In the genomic region with DNA sequence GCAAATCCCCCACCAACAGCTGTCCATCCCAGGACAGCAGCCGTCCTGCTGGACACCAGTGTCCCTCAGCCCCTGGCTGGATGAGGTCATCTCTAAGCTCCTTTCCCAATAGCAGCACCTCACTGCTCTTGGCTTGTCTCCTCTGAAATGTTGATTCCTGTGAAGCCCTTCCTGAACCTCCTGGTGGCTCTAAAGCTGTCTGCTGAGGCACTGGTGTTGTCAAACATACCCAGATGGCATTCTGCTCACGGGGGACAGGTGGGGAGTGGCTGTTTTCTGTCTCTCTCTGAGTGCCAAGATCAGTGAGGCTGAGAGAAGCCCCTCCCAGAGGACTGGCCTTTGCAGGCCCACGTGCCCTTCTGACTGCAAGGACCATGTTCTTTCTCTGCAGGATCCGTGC, we compare ENCODE assay signal across 11 mouse cellular contexts. TPM values are rescaled to one million over a fixed set of nuclear protein-coding genes. Genes with fewer than 3 reads are reported as not detected.
A peak's percentile ranks its signal among the peaks of the same experiment; 100 is the strongest.
DNase-seq lines count a peak whose midpoint lies in the region; ATAC-seq and TF ChIP-seq lines count a peak whose summit lies in the region.
"Not testable (repeated sequence)": the region's sequence is repeated elsewhere in the genome, so short reads cannot be mapped to it uniquely, and the experiment has no call there.
"Had no signal": no experiment of that assay in that cellular context is flagged by ENCODE, and none has a peak within 500 bp of the region (broad histone marks: within the 10 kb centered on the region; RNA-seq: fewer than 3 reads in every experiment).

No protein-coding gene starts in this region.

- not testable (repeated sequence) for H3K27me3 ChIP-seq in cerebellum, adult 2 months (ENCODE audit: control insufficient read depth, insufficient read depth, low read length); hindbrain, postnatal 0 days (ENCODE audit: insufficient read depth, low read length)

- not testable (repeated sequence) for TF ChIP-seq CTCF in cerebellum, adult 2 months (IDR thresholded peaks at IDR 0.05; ENCODE audit: borderline replicate concordance, insufficient read depth, low read depth, low read length); hindbrain, postnatal 0 days (IDR thresholded peaks at IDR 0.05; ENCODE audit: low read depth)

- peak; percentile 40; the same call in 1 of the 2 replicates for ATAC-seq in hindbrain, postnatal 0 days

- TF ChIP-seq POLR2A in cerebellum, adult 2 months (IDR thresholded peaks at IDR 0.05; ENCODE audit: borderline replicate concordance, insufficient read depth, low read length): not testable (repeated sequence)

- H3K27ac ChIP-seq in cerebellum, adult 2 months (ENCODE audit: insufficient read depth, low read length): peak overlapping the region; percentile 92
- not testable (repeated sequence) for H3K27ac ChIP-seq in hindbrain, postnatal 0 days

- H3K4me1 ChIP-seq in cerebellum, adult 2 months (ENCODE audit: control insufficient read depth, insufficient read depth, low read length): peaks cover 29% of the 10 kb centered on the region
- not testable (repeated sequence) for H3K4me1 ChIP-seq in hindbrain, postnatal 0 days (ENCODE audit: insufficient read depth, low read length)

- H3K4me2 ChIP-seq in hindbrain, postnatal 0 days (ENCODE audit: low read depth, low read length): not testable (repeated sequence)

- 5% methylated on average over 4 of the region's 4 CpGs for WGBS in cerebellum, adult 2 months
- 35% methylated on average over 4 of the region's 4 CpGs for WGBS in hindbrain, postnatal 0 days

- H3K4me3 ChIP-seq in cerebellum, adult 2 months (replicated peaks; ENCODE audit: insufficient read depth, low read depth, low read length); hindbrain, postnatal 0 days (ENCODE audit: low read length): not testable (repeated sequence)

- intact Hi-C loops in left cerebral cortex, postnatal 4 days (cut with DNase I): loop anchor here (2.0 to 10.0 kb wide), 3 partner anchors 41 to 189 kb away; no protein-coding TSS in a partner anchor

- peak; percentile 72 for DNase-seq in cerebellum, adult 11 months
- peak; percentile 76 to 87 for DNase-seq in cerebellum, adult 2 months
- peak; percentile 93 for DNase-seq in cerebellum, adult 9-11 months
- DNase-seq in cerebellum, postnatal 25 days: peak; percentile 80 to 81
- not testable (repeated sequence) for DNase-seq in hindbrain, postnatal 0 days (ENCODE audit: low spot score)
- peak; percentile 35 for DNase-seq in left cerebral cortex, postnatal 4 days

- not testable (repeated sequence) for H3K9ac ChIP-seq in hindbrain, postnatal 0 days (replicated peaks; ENCODE audit: low read length)

- H3K36me3 ChIP-seq in hindbrain, postnatal 0 days (ENCODE audit: insufficient read depth, low read length): not testable (repeated sequence)

- H3K9me3 ChIP-seq in hindbrain, postnatal 0 days (ENCODE audit: low read length): not testable (repeated sequence)

RNA-seq across cellular contexts. Expression of a gene that starts 18.9 kb away (rescaled TPM):
- polyA plus RNA-seq in cerebellum, adult 2 months (2012; rRNA removed): 0.06 and 0.07 TPM in 2 replicates
- 0.68 TPM in 1 of 2 replicates, not detected in the other for total RNA-seq in hindbrain, postnatal 0 days (2014; rRNA removed)
- 0.13 and 0.15 TPM in 2 replicates for polyA plus RNA-seq in hindbrain, postnatal 0 days (2015; fragmentation: Nextera tagmentation; extraction: Ambion mirVana)
- under 1 TPM in 1 of 2 experiments, not detected in 1; 0.12 TPM for total RNA-seq in left cerebral cortex, postnatal 4 days (2021)
- total RNA-seq: adrenal gland, adult 2 months; adrenal gland, postnatal 4 days; gastrocnemius, adult 8-10 months; gastrocnemius, postnatal 25 days; heart, postnatal 36 days had no signal

RNA-seq across cellular contexts. Expression of a gene that starts 43.0 kb away (rescaled TPM):
- polyA plus RNA-seq in cerebellum, adult 2 months (2012; rRNA removed): 145 and 149 TPM in 2 replicates
- 131 and 135 TPM in 2 replicates for total RNA-seq in hindbrain, postnatal 0 days (2014; rRNA removed)
- 158 and 160 TPM in 2 replicates for polyA plus RNA-seq in hindbrain, postnatal 0 days (2015; fragmentation: Nextera tagmentation; extraction: Ambion mirVana)
- 100 to 1,000 TPM; 104 to 105 TPM for total RNA-seq in left cerebral cortex, postnatal 4 days (2021)

RNA-seq across cellular contexts. Expression of a gene that starts 48.2 kb away (rescaled TPM):
- polyA plus RNA-seq in cerebellum, adult 2 months (2012; rRNA removed): 5.4 and 5.8 TPM in 2 replicates
- 1.7 and 4.4 TPM in 2 replicates for total RNA-seq in hindbrain, postnatal 0 days (2014; rRNA removed)
- 3.6 and 3.8 TPM in 2 replicates for polyA plus RNA-seq in hindbrain, postnatal 0 days (2015; fragmentation: Nextera tagmentation; extraction: Ambion mirVana)
- 1 to 10 TPM; 3.9 to 4.9 TPM for total RNA-seq in left cerebral cortex, postnatal 4 days (2021)
